Mouse (Mus musculus) small intestine, adult 2 months (tissue): ENCODE measurements around the gene Plekho2.

Source experiments
- CTCF ChIP-seq: fragments of 200-500 bp; IDR thresholded peaks from 2 replicates; pipeline ENCODE4 v1.5.1; 2012; ENCODE audit warnings: low read depth, mild to moderate bottlenecking, control low read depth, inconsistent platforms, low read length, moderate library complexity, mixed read lengths; ENCODE audit not compliant: insufficient replicate concordance, insufficient read length; ENCODE audit errors: extremely low read depth
- POLR2A ChIP-seq: fragments of 200-500 bp; IDR thresholded peaks from 2 replicates; pipeline ENCODE4 v1.6.1; 2012; ENCODE audit warnings: low read depth, mild to moderate bottlenecking, control low read depth, inconsistent platforms, low read length, moderate library complexity

- TF ChIP-seq POLR2A (no peak), CTCF (no peak)
These were observed 34.0 kb downstream of the Plekho2 start for GRCm38 (mm10) chr9:65545635-65546412.
